Mouse (Mus musculus): ENCODE results near the gene Nup62.

The Nup62 gene

GRCm38 (mm10) chr7:44819863-44820262 lies 4.0 kb downstream of the Nup62 start:
- peak; percentile 25 for DNase-seq

- DNase-seq, result no peak
Measured at GRCm38 (mm10) chr7:44820525-44820924, 4.6 kb downstream of the Nup62 start.

- no peak for DNase-seq
Measured at GRCm38 (mm10) chr7:44821666-44822448, 6.0 kb downstream of the Nup62 start.

- DNase-seq, result no peak
Measured at GRCm38 (mm10) chr7:44823409-44823808, 7.5 kb downstream of the Nup62 start.

- DNase-seq, result peak; percentile 91
Measured at GRCm38 (mm10) chr7:44824872-44825271, 9.0 kb downstream of the Nup62 start.

GRCm38 (mm10) chr7:44826771-44827170 lies 10.9 kb downstream of the Nup62 start:
- DNase-seq, result peak; percentile 40

GRCm38 (mm10) chr7:44828706-44829105 lies 12.8 kb downstream of the Nup62 start:
- no peak for DNase-seq

GRCm38 (mm10) chr7:44832763-44833162 lies 16.9 kb downstream of the Nup62 start:
- DNase-seq, result no peak

- DNase-seq, result peak; percentile 62
Measured at GRCm38 (mm10) chr7:44835373-44836015, 19.6 kb downstream of the Nup62 start.

GRCm38 (mm10) chr7:44836016-44836404 lies 20.1 kb downstream of the Nup62 start:
- peak; percentile 53 for DNase-seq

- DNase-seq, result no peak
Measured at GRCm38 (mm10) chr7:44836423-44837053, 20.6 kb downstream of the Nup62 start.

GRCm38 (mm10) chr7:44838073-44838472 lies 22.2 kb downstream of the Nup62 start:
- DNase-seq, result no peak

GRCm38 (mm10) chr7:44839171-44839490 lies 23.2 kb downstream of the Nup62 start:
- DNase-seq, result no peak

- peak; percentile 47 for DNase-seq
Measured at GRCm38 (mm10) chr7:44839491-44840191, 23.8 kb downstream of the Nup62 start.

- no peak for DNase-seq
Measured at GRCm38 (mm10) chr7:44840426-44840825, 24.5 kb downstream of the Nup62 start.

GRCm38 (mm10) chr7:44841825-44842463 lies 26.1 kb downstream of the Nup62 start:
- DNase-seq, result no peak

- no peak for DNase-seq
Measured at GRCm38 (mm10) chr7:44845006-44845405, 29.1 kb downstream of the Nup62 start.

- DNase-seq, result no peak
Measured at GRCm38 (mm10) chr7:44846804-44847203, 30.9 kb downstream of the Nup62 start.

- DNase-seq, result no peak
Measured at GRCm38 (mm10) chr7:44847772-44848171, 31.9 kb downstream of the Nup62 start.

- DNase-seq, result peak; percentile 100
Measured at GRCm38 (mm10) chr7:44848561-44849415, 32.9 kb downstream of the Nup62 start, which contains the start of the genes Akt1s1 and Tbc1d17. Akt1s1 (plus strand) TSS chr7:44848991. Tbc1d17 (minus strand) TSS chr7:44849079.

- DNase-seq, result peak; percentile 95
Measured at GRCm38 (mm10) chr7:44849416-44850111, 33.7 kb downstream of the Nup62 start.

All from lung, postnatal 36 days (tissue).